Comparison of ENCODE assay signal across 28 mouse cellular contexts in the genomic region with DNA sequence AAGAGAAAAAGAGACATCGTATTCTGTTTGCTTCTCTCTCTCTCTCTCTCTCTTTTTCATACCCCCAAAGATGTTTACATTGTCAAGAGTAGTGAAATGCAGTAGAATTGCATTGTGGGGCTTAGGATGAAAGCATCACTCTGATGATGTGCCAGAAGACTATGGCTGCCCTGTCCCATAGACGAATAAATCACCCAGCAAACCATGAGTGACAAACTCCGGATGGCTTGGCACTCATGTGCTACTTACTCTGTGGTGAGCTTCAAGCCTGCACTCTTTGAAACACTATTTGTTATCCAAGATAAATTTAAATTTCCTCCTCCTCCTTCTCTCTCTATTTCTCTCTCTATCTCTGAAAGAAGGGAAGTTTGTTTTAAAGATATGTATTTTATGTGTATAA. TPM values are rescaled to one million over a fixed set of nuclear protein-coding genes. Genes with fewer than 3 reads are reported as not detected.
"Had no signal": no experiment of that assay in that cellular context is flagged by ENCODE, and none has a peak within 500 bp of the region (broad histone marks: within the 10 kb centered on the region; RNA-seq: fewer than 3 reads in every experiment).

No protein-coding gene starts in this region.

- H3K4me3 ChIP-seq: heart, adult 2 months; heart, embryonic 13.5 days; heart, embryonic 15.5 days; hindbrain, embryonic 13.5 days; hindbrain, embryonic 15.5 days; kidney, embryonic 15.5 days; limb, embryonic 13.5 days; limb, embryonic 15.5 days had no signal

- ATAC-seq: hindbrain, postnatal 0 days; intestine, embryonic 16.5 days had no signal

- H3K9ac ChIP-seq: heart, embryonic 13.5 days; heart, embryonic 15.5 days; hindbrain, embryonic 13.5 days; hindbrain, embryonic 15.5 days; kidney, embryonic 15.5 days; limb, embryonic 13.5 days; limb, embryonic 15.5 days had no signal

- H3K4me1 ChIP-seq: heart, embryonic 13.5 days; heart, embryonic 15.5 days; hindbrain, embryonic 15.5 days; kidney, embryonic 15.5 days had no signal

- DNase-seq: gastrocnemius, postnatal 14 days; gastrocnemius, postnatal 36 days; heart, adult 2 months; heart, postnatal 14 days; heart, postnatal 36 days; kidney, adult 11 months; kidney, adult 2 months; kidney, adult 9 months; kidney, postnatal 14 days; kidney, postnatal 36 days; layer of hippocampus, adult 9-11 months; layer of hippocampus, postnatal 36 days; left cerebral cortex, postnatal 4 days had no signal

- H3K36me3 ChIP-seq: heart, embryonic 13.5 days; heart, embryonic 15.5 days; hindbrain, embryonic 13.5 days; hindbrain, embryonic 15.5 days; kidney, embryonic 15.5 days; limb, embryonic 13.5 days; limb, embryonic 15.5 days had no signal

- H3K9me3 ChIP-seq: heart, embryonic 13.5 days; heart, embryonic 15.5 days; hindbrain, embryonic 13.5 days; hindbrain, embryonic 15.5 days; kidney, embryonic 15.5 days; limb, embryonic 13.5 days; limb, embryonic 15.5 days had no signal

- H3K4me2 ChIP-seq: heart, embryonic 11.5 days; heart, embryonic 13.5 days; heart, embryonic 15.5 days; hindbrain, embryonic 13.5 days; hindbrain, embryonic 15.5 days; kidney, embryonic 15.5 days; limb, embryonic 13.5 days; limb, embryonic 15.5 days had no signal

- H3K27me3 ChIP-seq: heart, embryonic 15.5 days; hindbrain, embryonic 13.5 days; hindbrain, embryonic 15.5 days; limb, embryonic 13.5 days; limb, embryonic 15.5 days had no signal

- H3K27ac ChIP-seq: heart, adult 2 months; heart, embryonic 13.5 days; heart, embryonic 15.5 days; hindbrain, embryonic 13.5 days; hindbrain, embryonic 15.5 days; hindbrain, postnatal 0 days; kidney, embryonic 15.5 days; kidney, postnatal 0 days; limb, embryonic 13.5 days; limb, embryonic 15.5 days had no signal

RNA-seq across cellular contexts. Expression of a gene that starts 36.5 kb away (rescaled TPM):
- total RNA-seq: gastrocnemius, adult 18-20 months; gastrocnemius, adult 8-10 months; gastrocnemius, postnatal 36 days; hematopoietic stem cell, adult 5-6 weeks; liver, adult 2 months had no signal
- polyA plus RNA-seq: heart, embryonic 11.5 days; heart, embryonic 13.5 days; liver, adult 2 months had no signal
